Mouse (Mus musculus): ENCODE results near the gene Drg1.

GRCm38 (mm10) chr11:3243771-3244170 lies 22.4 kb downstream of the Drg1 start:
- TF ChIP-seq CTCF (IDR thresholded peaks at IDR 0.05; ENCODE audit: borderline replicate concordance, control insufficient read depth, extremely low read depth, insufficient read depth, low read length, poor library complexity) (no peak), POLR2A (IDR thresholded peaks at IDR 0.05; ENCODE audit: control insufficient read depth, extremely low read depth, insufficient read depth, low read length, poor library complexity) (no peak)

Measured in thymus, adult 2 months (tissue).